Mouse (Mus musculus): ENCODE results near the gene Tmem53.

The Tmem53 gene

GRCm38 (mm10) chr4:117283271-117284191 lies 31.8 kb downstream of the Tmem53 start:
- peak in 1 of 2 experiments; percentile 42 for DNase-seq

GRCm38 (mm10) chr4:117284363-117284762 lies 32.6 kb downstream of the Tmem53 start:
- no peak for DNase-seq

DNA sequence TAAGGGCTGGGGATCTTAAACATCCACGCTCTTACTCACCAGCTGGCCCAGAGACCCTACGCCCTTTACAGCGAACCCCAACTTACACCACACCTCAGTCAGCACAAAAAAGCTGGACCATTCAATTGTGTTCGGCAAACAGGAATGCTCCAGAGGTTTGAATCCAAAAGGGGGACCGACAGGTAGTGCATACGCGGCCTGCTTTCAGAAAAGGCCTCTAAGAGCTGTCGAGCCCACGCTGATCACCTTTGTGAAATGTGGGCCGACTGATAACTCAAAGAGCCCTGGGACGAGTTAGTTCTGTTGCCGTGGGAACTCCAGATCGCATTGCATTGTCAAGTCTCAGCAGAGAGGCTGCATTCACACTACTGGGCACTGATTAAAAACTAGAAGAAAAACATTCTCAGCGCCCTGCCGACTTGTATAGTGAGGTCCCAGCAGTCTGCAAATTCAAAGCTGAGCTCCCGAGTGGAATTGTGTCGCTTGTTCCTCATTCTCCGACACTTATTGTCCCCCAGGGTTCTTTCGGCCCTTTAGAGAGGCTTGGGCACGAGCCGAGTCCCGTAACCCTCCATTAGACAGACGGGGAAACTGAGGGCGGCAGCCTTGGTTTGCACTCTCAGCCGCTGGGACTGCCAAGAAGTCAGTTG lies 36.7 kb downstream of the Tmem53 start:
- DNase-seq: no peak

DNA sequence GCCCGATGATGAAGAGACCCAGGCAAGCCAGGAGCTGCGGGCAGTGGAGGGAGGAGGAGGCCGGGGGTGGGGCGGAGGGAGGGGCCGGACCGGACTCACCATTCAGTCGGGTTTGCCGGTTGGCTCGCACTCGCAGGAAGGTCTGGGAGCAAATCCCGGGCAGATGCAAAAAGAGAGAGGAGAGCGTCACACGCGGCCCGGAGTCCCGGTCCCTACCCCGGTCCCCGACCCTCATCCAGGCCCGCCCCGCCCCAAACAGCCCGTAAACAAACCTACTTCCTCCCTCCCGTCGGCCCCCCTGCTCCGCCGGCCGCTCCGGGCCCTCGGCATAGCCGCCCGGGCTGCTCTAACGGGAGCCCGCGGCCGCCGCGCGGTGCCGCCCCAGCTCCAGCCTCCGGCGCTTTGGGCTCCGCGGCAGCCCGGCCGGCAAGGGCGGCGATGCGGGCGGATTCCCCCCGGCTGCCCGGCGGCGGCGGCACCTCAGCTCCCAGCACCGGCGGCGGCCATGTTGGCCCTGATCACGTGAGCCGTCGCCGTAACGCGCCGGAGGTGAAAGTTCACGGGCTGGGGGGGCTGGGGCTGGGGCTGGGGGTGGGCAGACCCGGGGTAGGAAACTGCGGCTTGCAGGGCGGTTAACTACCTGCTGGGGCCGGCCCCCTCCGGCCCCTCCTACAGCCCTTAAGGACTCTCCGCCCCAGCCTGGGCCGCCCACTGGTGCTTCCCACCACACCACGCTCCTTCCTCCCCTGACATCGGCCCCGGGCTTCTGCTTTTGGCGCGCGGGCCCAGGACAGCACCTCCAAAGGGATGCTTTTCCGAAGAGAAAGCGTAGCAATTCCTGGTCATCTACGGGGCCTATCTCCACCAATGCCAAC lies 37.4 kb downstream of the Tmem53 start:
- DNase-seq: peak; percentile 87 to 88

DNA sequence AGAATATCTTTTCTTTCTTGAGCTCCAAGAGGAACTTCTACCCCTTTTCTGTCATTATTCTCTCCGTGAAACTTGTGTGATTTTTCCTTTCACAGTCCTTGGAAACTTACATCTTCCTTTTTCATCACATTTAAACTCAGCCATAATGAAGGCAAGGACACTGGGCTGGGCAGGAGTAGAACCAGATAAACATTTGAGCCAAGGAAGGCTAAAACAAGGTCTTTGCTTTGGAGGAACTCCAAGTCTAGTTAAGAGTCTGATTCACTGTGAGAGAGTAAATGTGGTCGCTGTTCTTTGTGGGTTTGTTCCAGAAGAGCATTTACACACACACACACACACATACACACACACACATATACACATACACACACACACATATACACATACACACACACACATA lies 39.9 kb downstream of the Tmem53 start:
- DNase-seq: no peak

DNA sequence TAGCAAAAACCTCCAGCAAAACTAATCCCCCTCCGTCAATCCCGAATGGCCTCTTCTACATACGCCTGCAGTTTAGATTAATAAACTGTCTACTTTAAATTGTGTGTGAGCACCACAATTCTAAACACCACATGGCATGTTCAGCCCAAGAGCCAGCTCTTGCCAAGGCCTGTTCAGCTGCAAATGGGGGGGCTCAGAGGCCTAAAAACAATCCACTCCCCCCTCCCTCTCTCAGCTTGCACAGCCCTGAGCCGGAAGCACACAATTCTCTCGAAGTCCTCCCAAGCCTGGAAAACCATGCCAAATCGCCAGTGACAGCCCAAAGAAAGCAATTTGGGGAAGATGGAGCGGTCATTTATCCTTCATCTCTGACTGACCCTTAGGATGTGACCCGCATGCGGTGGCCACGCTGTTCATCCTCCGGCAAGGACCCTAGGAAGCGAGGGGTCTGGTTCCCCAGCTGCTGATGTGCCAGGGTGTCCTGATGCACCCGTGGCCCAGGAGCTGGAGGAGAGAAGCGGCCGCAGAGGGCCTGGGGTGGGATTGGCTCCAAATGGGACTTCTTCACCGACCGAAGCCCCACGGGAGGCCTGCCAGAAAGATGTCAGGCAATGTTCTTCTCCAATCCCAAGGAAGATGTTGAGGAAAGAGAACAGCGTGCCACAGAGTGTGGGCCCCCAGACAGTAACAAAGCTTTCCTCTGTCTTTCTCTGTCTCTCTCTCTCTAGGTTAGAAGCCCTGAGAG lies 45.3 kb downstream of the Tmem53 start:
- no peak for DNase-seq

- no peak for DNase-seq
These were observed 46.1 kb downstream of the Tmem53 start for GRCm38 (mm10) chr4:117297819-117298218.

DNA sequence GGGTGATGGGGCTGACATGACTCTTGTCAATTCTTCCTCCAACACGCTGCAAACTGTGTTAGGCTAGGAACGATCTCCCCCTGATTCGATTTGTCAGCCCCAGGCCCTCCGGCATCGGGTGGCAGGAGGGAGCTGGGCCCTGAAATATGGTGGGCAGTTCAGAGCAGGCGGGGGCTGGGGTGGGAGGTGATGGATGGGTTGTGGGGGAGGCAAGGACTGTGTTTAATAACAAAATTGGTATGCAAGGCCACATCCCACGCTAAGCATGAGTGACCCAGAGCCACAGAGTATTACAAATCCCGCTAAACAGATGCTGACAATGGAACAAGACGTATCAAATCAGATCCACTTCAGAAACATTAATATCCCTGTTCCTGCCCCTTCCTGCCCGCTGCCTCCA lies 48.2 kb downstream of the Tmem53 start:
- DNase-seq: no peak

- DNase-seq: no peak
These were observed 50.5 kb downstream of the Tmem53 start for GRCm38 (mm10) chr4:117302027-117302806.

DNA sequence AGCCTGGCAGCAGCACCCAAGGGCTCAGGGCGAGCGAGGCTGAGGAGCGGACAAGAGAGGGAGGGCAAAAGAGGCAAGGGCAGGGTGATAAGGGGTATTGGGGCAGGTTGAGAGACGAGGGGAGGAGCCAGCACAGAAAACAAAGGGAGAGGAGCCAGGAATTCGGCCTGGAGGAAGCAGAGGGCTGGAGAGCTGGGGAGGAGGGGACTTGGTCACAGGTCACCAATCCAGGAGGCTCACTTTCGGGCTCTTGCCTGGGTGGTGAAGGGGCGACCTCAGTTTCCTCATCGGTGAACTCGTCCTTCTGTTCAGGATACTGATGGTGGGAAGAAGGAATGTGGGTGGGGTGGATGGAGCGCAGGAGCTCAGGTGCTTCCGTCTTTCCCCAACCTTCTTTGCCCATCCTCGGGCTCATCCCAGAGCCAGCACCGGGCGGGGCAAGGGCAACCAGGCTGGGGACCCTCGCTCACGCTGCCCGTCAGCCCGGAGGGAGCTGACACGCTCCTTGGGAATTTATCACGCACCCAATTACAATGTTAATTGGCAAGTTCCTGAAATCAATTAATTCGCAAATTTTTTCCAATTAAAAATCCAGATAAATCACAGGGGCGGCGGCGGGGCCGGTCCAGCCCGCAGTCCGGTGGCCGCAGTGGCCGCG lies 52.0 kb downstream of the Tmem53 start:
- DNase-seq: no peak

DNA sequence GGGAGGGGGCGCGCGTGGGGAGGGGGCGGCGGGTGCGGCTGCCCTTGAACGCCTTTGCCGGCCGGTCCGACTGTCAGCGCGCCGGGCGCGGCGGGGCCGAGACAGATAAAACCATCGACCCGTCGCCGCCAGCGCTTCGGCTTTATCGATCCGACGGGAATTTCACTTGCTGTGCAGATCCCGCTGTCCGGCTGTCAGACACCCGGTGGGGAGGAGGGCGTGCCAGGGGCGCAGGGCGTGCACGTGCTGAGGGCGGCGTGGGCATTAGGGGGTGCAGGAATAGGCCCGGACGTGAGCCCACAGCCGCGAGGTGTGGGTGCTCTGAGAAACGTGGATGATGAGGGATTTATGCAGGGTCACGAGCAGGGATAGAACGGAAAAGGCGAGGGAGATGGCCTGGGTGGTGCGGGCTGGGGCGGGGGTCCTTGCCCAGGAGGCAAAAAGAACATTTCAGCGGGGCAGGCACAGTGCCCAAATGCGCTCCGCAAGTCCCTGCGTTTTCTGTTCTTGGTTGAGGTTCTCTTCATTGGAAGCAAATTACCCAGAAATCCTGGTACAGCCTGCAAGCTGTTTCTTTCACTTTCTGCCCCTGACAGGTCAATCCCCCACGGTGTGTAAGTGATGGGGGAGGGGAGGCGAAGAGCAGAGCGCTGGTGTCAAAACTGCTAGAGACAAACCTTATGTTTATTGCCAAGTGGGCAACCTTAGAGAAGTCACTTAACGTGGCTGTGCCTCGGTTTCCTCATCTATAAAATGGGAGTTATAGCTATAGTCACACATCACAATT lies 52.7 kb downstream of the Tmem53 start:
- DNase-seq: no peak

GRCm38 (mm10) chr4:117305461-117305860 lies 53.7 kb downstream of the Tmem53 start:
- DNase-seq: no peak

DNA sequence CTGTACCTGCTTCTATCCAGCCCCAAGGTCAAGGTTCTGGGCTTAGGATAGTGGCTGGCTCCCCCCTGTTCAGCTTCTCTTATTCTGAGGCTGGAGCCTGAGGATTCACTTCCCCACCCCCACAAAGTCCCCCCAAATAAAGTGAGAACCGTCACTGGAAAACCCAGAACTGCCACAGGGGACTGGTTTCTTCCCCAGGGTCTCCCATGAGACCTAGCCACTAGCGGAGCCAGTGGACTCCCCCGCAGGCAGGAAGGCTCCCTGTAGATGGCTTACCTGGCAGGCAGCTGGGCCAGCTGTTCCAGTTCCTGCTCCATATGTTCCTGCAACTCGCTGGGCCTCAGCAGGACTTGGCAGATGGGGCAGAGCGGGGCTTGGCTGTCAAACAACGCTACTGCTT lies 55.5 kb downstream of the Tmem53 start:
- DNase-seq: no peak

DNA sequence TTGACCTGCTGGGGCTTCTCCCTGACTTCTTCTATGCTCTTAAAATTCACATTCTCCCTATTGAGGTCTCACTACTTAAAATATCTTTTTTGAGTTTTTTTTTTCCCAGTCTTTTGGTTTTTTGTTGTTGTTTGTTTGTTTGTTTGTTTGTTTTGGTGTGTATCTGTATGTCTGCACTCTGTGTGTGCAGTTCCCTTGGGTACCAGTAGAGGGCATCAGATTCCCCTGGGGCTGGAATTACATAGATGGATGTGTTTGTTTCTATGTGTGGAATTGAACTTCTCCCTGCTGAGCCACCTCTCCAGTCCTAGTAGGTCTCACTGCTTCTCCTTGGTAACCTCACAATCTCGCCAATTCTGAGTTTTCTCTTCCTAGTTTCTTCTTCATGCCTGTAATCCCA lies 57.7 kb downstream of the Tmem53 start:
- DNase-seq: no peak

DNA sequence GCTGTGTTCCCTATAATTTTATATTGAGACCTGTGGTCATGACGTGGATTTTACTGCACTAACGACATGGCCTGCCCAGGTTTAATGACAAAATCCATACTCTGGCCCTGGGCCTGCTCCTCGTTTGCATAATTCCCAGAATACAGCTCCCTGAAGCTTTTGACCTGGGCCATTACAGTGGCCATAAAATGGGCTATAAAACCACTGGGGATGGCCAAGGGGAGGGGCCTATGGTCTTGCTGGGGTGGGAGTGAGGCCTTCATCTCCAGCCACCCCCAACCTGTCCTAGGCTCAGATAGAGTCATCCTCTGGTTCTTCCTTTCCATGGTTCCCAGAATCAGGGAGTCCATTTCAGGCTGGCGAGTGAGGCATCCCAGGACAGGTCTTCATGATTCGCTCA lies 60.1 kb downstream of the Tmem53 start:
- no peak for DNase-seq

- no peak for DNase-seq
These were observed 60.8 kb downstream of the Tmem53 start for GRCm38 (mm10) chr4:117312416-117313084.

- DNase-seq: peak in 1 of 2 experiments; percentile 27
These were observed 61.3 kb downstream of the Tmem53 start for GRCm38 (mm10) chr4:117313085-117313424.

GRCm38 (mm10) chr4:117314849-117315500 lies 63.2 kb downstream of the Tmem53 start:
- DNase-seq: no peak

GRCm38 (mm10) chr4:117316800-117317199 lies 65.0 kb downstream of the Tmem53 start:
- no peak for DNase-seq

Measured in cerebellum, postnatal 25 days (tissue).